Comparison of ENCODE assay signal across 19 mouse cellular contexts in the genomic region with DNA sequence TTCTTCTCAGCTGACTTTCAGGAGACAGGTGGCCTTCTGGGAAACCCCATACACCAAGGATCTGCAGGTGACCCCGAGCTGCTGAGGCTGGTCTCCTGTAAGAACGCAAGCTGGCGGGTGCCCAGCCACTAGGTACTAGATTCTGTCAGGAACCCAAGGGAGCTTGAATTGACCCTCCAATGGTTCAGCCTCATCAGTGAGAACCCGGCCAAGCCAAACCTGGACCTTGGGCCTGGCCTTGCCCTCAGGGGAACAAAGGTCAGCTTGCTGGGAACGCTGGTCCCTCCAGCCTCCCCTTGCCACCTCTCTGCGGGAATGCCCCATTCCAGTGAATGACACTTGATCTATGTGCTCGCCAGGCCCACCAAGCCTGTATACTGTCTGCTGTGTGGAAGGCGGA. TPM values are rescaled to one million over a fixed set of nuclear protein-coding genes. Genes with fewer than 3 reads are reported as not detected.
"Had no signal": no experiment of that assay in that cellular context is flagged by ENCODE, and none has a peak within 500 bp of the region (broad histone marks: within the 10 kb centered on the region; RNA-seq: fewer than 3 reads in every experiment).

No protein-coding gene starts in this region.

- H3K27me3 ChIP-seq: midbrain, embryonic 15.5 days; neural tube, embryonic 12.5 days; neural tube, embryonic 15.5 days had no signal

- H3K9ac ChIP-seq: liver, embryonic 14.5 days; midbrain, embryonic 15.5 days; neural tube, embryonic 12.5 days; neural tube, embryonic 15.5 days had no signal

- H3K4me2 ChIP-seq: midbrain, embryonic 11.5 days; midbrain, embryonic 15.5 days; neural tube, embryonic 12.5 days; neural tube, embryonic 15.5 days had no signal

- H3K9me3 ChIP-seq: midbrain, embryonic 15.5 days; neural tube, embryonic 12.5 days; neural tube, embryonic 15.5 days had no signal

- H3K4me3 ChIP-seq: left cerebral cortex, adult 2 months; midbrain, embryonic 15.5 days; neural tube, embryonic 12.5 days; neural tube, embryonic 15.5 days had no signal

- H3K36me3 ChIP-seq: midbrain, embryonic 15.5 days; neural tube, embryonic 12.5 days; neural tube, embryonic 15.5 days had no signal

- DNase-seq: layer of hippocampus, postnatal 36 days; lung, adult 2 months; lung, postnatal 14 days; lung, postnatal 4 days; right cerebral cortex, adult 18-20 months; right cerebral cortex, postnatal 14 days; right cerebral cortex, postnatal 4 days; thymus, adult 2 months; thymus, postnatal 14 days; thymus, postnatal 4 days had no signal

- ATAC-seq: intestine, postnatal 0 days; midbrain, embryonic 15.5 days had no signal

- H3K27ac ChIP-seq: left cerebral cortex, adult 2 months; liver, embryonic 14.5 days; midbrain, embryonic 15.5 days; neural tube, embryonic 12.5 days; neural tube, embryonic 15.5 days; stomach, postnatal 0 days had no signal

RNA-seq across cellular contexts. Expression of a gene that starts 37.2 kb away (rescaled TPM):
- total RNA-seq: megakaryocyte-erythroid progenitor cell, adult 5-6 weeks had no signal
